Mouse (Mus musculus): ENCODE results near the gene Rnaset2b.
"Not testable (repeated sequence)": the region's sequence is repeated elsewhere in the genome, so short reads cannot be mapped to it uniquely, and the experiment has no call there.

Rnaset2b gene

GRCm38 (mm10) chr17:6979380-6979779, 8.9 kb downstream of the Rnaset2b start:
- not testable (repeated sequence) for DNase-seq (ENCODE audit: extremely low spot score, low read depth, low spot score)

GRCm38 (mm10) chr17:6980144-6980543, 9.7 kb downstream of the Rnaset2b start:
- not testable (repeated sequence) for DNase-seq (ENCODE audit: extremely low spot score, low read depth, low spot score)

GRCm38 (mm10) chr17:6986118-6986517, 15.7 kb downstream of the Rnaset2b start:
- DNase-seq (ENCODE audit: extremely low spot score, low read depth, low spot score), result not testable (repeated sequence)

- DNase-seq (ENCODE audit: extremely low spot score, low read depth, low spot score), result not testable (repeated sequence)
These were observed 25.1 kb downstream of the Rnaset2b start for GRCm38 (mm10) chr17:6995504-6995903.

GRCm38 (mm10) chr17:6996826-6997225, 26.4 kb downstream of the Rnaset2b start:
- DNase-seq (ENCODE audit: extremely low spot score, low read depth, low spot score), result not testable (repeated sequence)

GRCm38 (mm10) chr17:6997778-6998490, 27.5 kb downstream of the Rnaset2b start:
- not testable (repeated sequence) for DNase-seq (ENCODE audit: extremely low spot score, low read depth, low spot score)

- DNase-seq (ENCODE audit: extremely low spot score, low read depth, low spot score), result not testable (repeated sequence)
These were observed 31.6 kb downstream of the Rnaset2b start for GRCm38 (mm10) chr17:7001790-7002585.

GRCm38 (mm10) chr17:7003392-7003791, 33.0 kb downstream of the Rnaset2b start:
- DNase-seq (ENCODE audit: extremely low spot score, low read depth, low spot score), result not testable (repeated sequence)

- DNase-seq (ENCODE audit: extremely low spot score, low read depth, low spot score), result not testable (repeated sequence)
These were observed 35.2 kb downstream of the Rnaset2b start for GRCm38 (mm10) chr17:7005646-7006045.

GRCm38 (mm10) chr17:7008885-7009284, 38.5 kb downstream of the Rnaset2b start:
- DNase-seq (ENCODE audit: extremely low spot score, low read depth, low spot score), result not testable (repeated sequence)

GRCm38 (mm10) chr17:7009440-7009839, 39.0 kb downstream of the Rnaset2b start:
- not testable (repeated sequence) for DNase-seq (ENCODE audit: extremely low spot score, low read depth, low spot score)

- not testable (repeated sequence) for DNase-seq (ENCODE audit: extremely low spot score, low read depth, low spot score)
These were observed 39.5 kb downstream of the Rnaset2b start for GRCm38 (mm10) chr17:7009901-7010300.

- not testable (repeated sequence) for DNase-seq (ENCODE audit: extremely low spot score, low read depth, low spot score)
These were observed 43.8 kb downstream of the Rnaset2b start for GRCm38 (mm10) chr17:7014190-7014589.

- DNase-seq (ENCODE audit: extremely low spot score, low read depth, low spot score), result not testable (repeated sequence)
These were observed 54.8 kb downstream of the Rnaset2b start, which contains the start of gene Gm1604a for GRCm38 (mm10) chr17:7025257-7025656. Gm1604a (plus strand) TSS chr17:7025568.

- not testable (repeated sequence) for DNase-seq (ENCODE audit: extremely low spot score, low read depth, low spot score)
These were observed 55.4 kb downstream of the Rnaset2b start for GRCm38 (mm10) chr17:7025764-7026346.

GRCm38 (mm10) chr17:7030204-7030603, 59.8 kb downstream of the Rnaset2b start:
- DNase-seq (ENCODE audit: extremely low spot score, low read depth, low spot score), result not testable (repeated sequence)

GRCm38 (mm10) chr17:7030622-7031174, 60.3 kb downstream of the Rnaset2b start:
- DNase-seq (ENCODE audit: extremely low spot score, low read depth, low spot score), result not testable (repeated sequence)

GRCm38 (mm10) chr17:7033192-7034166, 63.0 kb downstream of the Rnaset2b start:
- DNase-seq (ENCODE audit: extremely low spot score, low read depth, low spot score), result not testable (repeated sequence)

Measured in hindlimb bud, embryonic 11.5 days (tissue).